Mouse (Mus musculus) CH12.LX (cell line): ENCODE data around the gene Dscam. TPM values are rescaled to one million over a fixed set of nuclear protein-coding genes. Genes with fewer than 3 reads are reported as not detected.

Source experiments
- DNase-seq: peaks from one replicate; pipeline ENCODE4 v3.0.0-alpha.2; 2013; ENCODE audit errors: extremely low read depth
- H3K27ac ChIP-seq: 2 replicates; pipeline ENCODE4 v1.5.1; 2012; ENCODE audit warnings: low read depth, mild to moderate bottlenecking, control low read depth, moderate library complexity; ENCODE audit not compliant: insufficient read depth
- H3K27me3 ChIP-seq: replicated peaks from 2 replicates; pipeline ENCODE3; 2012; ENCODE audit warnings: inconsistent platforms
- H3K36me3 ChIP-seq, 2 experiments: replicated peaks in 1 of 2; 2 replicates each; pipeline versions ENCODE3 to v1.6.1; 2012; ENCODE audit warnings: inconsistent platforms in 1 of 2, low read length in 1 of 2, mild to moderate bottlenecking in 1 of 2, mixed read lengths in 1 of 2, moderate library complexity in 1 of 2; ENCODE audit not compliant: control insufficient read depth in 1 of 2, insufficient read depth in 1 of 2
- H3K4me1 ChIP-seq, 2 experiments: 2 replicates each; pipeline ENCODE4 v1.6.1; 2012; ENCODE audit warnings: inconsistent platforms in 1 of 2, moderate library complexity in 1 of 2; ENCODE audit not compliant: insufficient read depth in 2 of 2, control insufficient read depth in 1 of 2
- H3K4me2 ChIP-seq: 2 replicates; pipeline ENCODE4 v1.6.1; 2012; ENCODE audit warnings: low read depth, mild to moderate bottlenecking, control low read depth; ENCODE audit not compliant: poor library complexity, insufficient read depth, severe bottlenecking
- H3K4me3 ChIP-seq, 3 experiments: fragments of 150-350 bp in 1 of 3; sonication (generic) in 1 of 3; replicated peaks in 1 of 3; 2 replicates each; pipeline versions ENCODE3 to v1.5.1; 2011 to 2012; ENCODE audit warnings: low read depth in 2 of 3, low read length in 2 of 3, mild to moderate bottlenecking in 2 of 3, moderate library complexity in 2 of 3, control low read depth in 1 of 3, improper control_type of control experiment in 1 of 3, inconsistent platforms in 1 of 3, mixed read lengths in 1 of 3; ENCODE audit not compliant: poor library complexity in 1 of 3
- H3K79me2 ChIP-seq: replicated peaks from 2 replicates; pipeline ENCODE4 v1.6.1; 2012; ENCODE audit warnings: mild to moderate bottlenecking, moderate library complexity; ENCODE audit not compliant: control insufficient read depth, poor library complexity, insufficient read depth, severe bottlenecking; ENCODE audit errors: extremely low read depth
- H3K9ac ChIP-seq: 2 replicates; pipeline ENCODE4 v1.6.1; 2012; ENCODE audit warnings: low read depth, mild to moderate bottlenecking, control low read depth, moderate library complexity; ENCODE audit not compliant: insufficient read depth
- H3K9me3 ChIP-seq: replicated peaks from 2 replicates; pipeline ENCODE3; 2012; ENCODE audit warnings: low read length, inconsistent platforms, mixed read lengths
- BHLHE40 ChIP-seq: IDR thresholded peaks from 2 replicates; pipeline ENCODE4 v1.6.1; 2011; ENCODE audit warnings: mild to moderate bottlenecking, low read depth, low read length, improper control_type of control experiment
- CTCF ChIP-seq, 2 experiments: IDR thresholded peaks in 1 of 2; conservative IDR thresholded peaks in 1 of 2; 2 replicates each; pipeline ENCODE4 v1.5.1; 2011 to 2012; ENCODE audit warnings: low read depth in 2 of 2, low read length in 2 of 2, improper control_type of control experiment in 1 of 2, inconsistent platforms in 1 of 2, mild to moderate bottlenecking in 1 of 2, moderate library complexity in 1 of 2
- ELF1 ChIP-seq: IDR thresholded peaks from 2 replicates; pipeline ENCODE4 v1.6.1; 2014; ENCODE audit warnings: low read depth, mild to moderate bottlenecking, inconsistent platforms, low read length, improper control_type of control experiment
- EP300 ChIP-seq: IDR thresholded peaks from 2 replicates; pipeline ENCODE4 v1.6.1; 2011; ENCODE audit warnings: low read length, improper control_type of control experiment
- HCFC1 ChIP-seq: IDR thresholded peaks from 2 replicates; pipeline ENCODE4 v1.6.1; 2012; ENCODE audit warnings: low read depth, mild to moderate bottlenecking, inconsistent platforms, low read length, improper control_type of control experiment
- IRF4 ChIP-seq: IDR thresholded peaks from 2 replicates; pipeline ENCODE4 v1.6.1; 2014; ENCODE audit warnings: low read depth, mild to moderate bottlenecking, inconsistent platforms, low read length, improper control_type of control experiment
- JUN ChIP-seq: IDR thresholded peaks from 2 replicates; pipeline ENCODE4 v1.6.1; 2011; ENCODE audit warnings: low read depth, mild to moderate bottlenecking, low read length, improper control_type of control experiment, moderate library complexity; ENCODE audit not compliant: insufficient read depth
- MAFK ChIP-seq: IDR thresholded peaks from 2 replicates; pipeline ENCODE4 v1.6.1; 2011; ENCODE audit warnings: low read length, improper control_type of control experiment; ENCODE audit not compliant: insufficient replicate concordance
- MAZ ChIP-seq: IDR thresholded peaks from 2 replicates; pipeline ENCODE4 v1.6.1; 2012; ENCODE audit warnings: low read depth, mild to moderate bottlenecking, inconsistent platforms, low read length, improper control_type of control experiment, moderate library complexity
- MXI1 ChIP-seq: IDR thresholded peaks from 2 replicates; pipeline ENCODE4 v1.6.1; 2011; ENCODE audit warnings: mild to moderate bottlenecking, low read depth, low read length, improper control_type of control experiment
- USF1 ChIP-seq: IDR thresholded peaks from 2 replicates; pipeline ENCODE4 v1.6.1; 2014; ENCODE audit warnings: low read depth, mild to moderate bottlenecking, inconsistent platforms, low read length, improper control_type of control experiment
- ZC3H11A ChIP-seq: IDR thresholded peaks from 2 replicates; pipeline ENCODE4 v1.6.1; 2012; ENCODE audit warnings: low read depth, mild to moderate bottlenecking, inconsistent platforms, low read length, improper control_type of control experiment
- ZNF384 ChIP-seq: IDR thresholded peaks from 2 replicates; pipeline ENCODE4 v1.6.1; 2012; ENCODE audit warnings: low read depth, low read length, improper control_type of control experiment, inconsistent platforms
- dilution Hi-C: fragments of 300-500 bp; cut with MboI; formaldehyde crosslinking; loops from 2 replicates; pipeline ENCODE4 v1.14.3; 2020; ENCODE audit warnings: low sequenced_read_pairs; ENCODE audit not compliant: extremely low pct_unique_long_range_greater_than_20kb, extremely low pct_ligation_motif_present
- in situ Hi-C: fragments of 300-500 bp; cut with MboI; formaldehyde crosslinking; loops from 3 replicates; pipeline ENCODE4 v1.14.3; 2019; ENCODE audit warnings: low sequenced_read_pairs, low pct_ligation_motif_present, low pct_unique_long_range_greater_than_20kb, mixed read lengths
- polyA plus RNA-seq: library from polyadenylated mRNA; unstranded; fragments of >175 nt; gene quantifications from 2 replicates; pipeline ENCODE4 v1.2.1, GENCODE M21; 2012; ENCODE audit warnings: low read depth; ENCODE audit not compliant: insufficient read length
- total RNA-seq, 2 experiments: library from RNA; depleted of rRNA; stranded (reverse); fragments of 300-350 nt in 1 of 2; fragments of >200 nt in 1 of 2; gene quantifications; 2 replicates each; pipeline ENCODE4 v1.2.3; 2012 to 2014

Dscam gene
- total and polyA plus RNA-seq, 3 experiments: under 0.01 to 0.39 (median 0.12) TPM

GRCm38 (mm10) chr16:96682289-96682972 is 488.1 kb downstream of the Dscam start:
- in situ Hi-C loops: loop anchor here (10.0 kb wide), 1 partner anchor 132 kb away; no protein-coding TSS in a partner anchor

GRCm38 (mm10) chr16:96679981-96680380 is 490.6 kb downstream of the Dscam start:
- Histone ChIP-seq H3K9me3 (no peaks in the 10 kb centered on the region), H3K79me2 (no peaks in the 10 kb centered on the region), H3K4me3 (no peak overlapping the region), H3K4me2 (no peak overlapping the region), H3K4me1 (0 out of 4 replicates have a peak, but pooled peaks cover 0 to 7% of the 10 kb centered on the region in 2 experiments), H3K9ac (no peak overlapping the region), H3K27me3 (no peaks in the 10 kb centered on the region), H3K36me3 (no peaks in the 10 kb centered on the region), H3K27ac (no peak overlapping the region)
- dilution Hi-C loops (no loop called here), in situ Hi-C loops (loop anchor here (10.0 kb wide), 1 partner anchor 135 kb away; no protein-coding TSS in a partner anchor)
- DNase-seq: no peak
- TF ChIP-seq BHLHE40: no peak
- no peak for TF ChIP-seq JUN

More at GRCm38 (mm10) chr16:96682289-96682972, 488.1 kb downstream of the Dscam start:
- dilution Hi-C loops: no loop called here
- Histone ChIP-seq H3K4me1 (0 out of 4 replicates have a peak, but pooled peaks cover 0 to 7% of the 10 kb centered on the region in 2 experiments), H3K36me3 (no peaks in the 10 kb centered on the region), H3K27me3 (no peaks in the 10 kb centered on the region), H3K27ac (no peak overlapping the region), H3K79me2 (no peaks in the 10 kb centered on the region), H3K9me3 (no peaks in the 10 kb centered on the region), H3K4me2 (no peak overlapping the region), H3K4me3 (no peak overlapping the region), H3K9ac (no peak overlapping the region)
- TF ChIP-seq ELF1 (peak; percentile 69), CTCF (conservative IDR thresholded peaks at IDR 0.05 in 1 of 2, IDR thresholded peaks at IDR 0.05 in 1 of 2; ENCODE audit: low read depth in 2 of 2, low read length in 2 of 2) (no peak), EP300 (no peak), HCFC1 (peak; percentile 37; the same call in 1 of the 2 replicates), ZNF384 (no peak), ZC3H11A (no peak), MXI1 (no peak), USF1 (no peak), IRF4 (no peak), MAZ (no peak), MAFK (no peak)
- DNase-seq: no peak
